8 mouse cellular contexts compared by ENCODE assay signal in the genomic region with DNA sequence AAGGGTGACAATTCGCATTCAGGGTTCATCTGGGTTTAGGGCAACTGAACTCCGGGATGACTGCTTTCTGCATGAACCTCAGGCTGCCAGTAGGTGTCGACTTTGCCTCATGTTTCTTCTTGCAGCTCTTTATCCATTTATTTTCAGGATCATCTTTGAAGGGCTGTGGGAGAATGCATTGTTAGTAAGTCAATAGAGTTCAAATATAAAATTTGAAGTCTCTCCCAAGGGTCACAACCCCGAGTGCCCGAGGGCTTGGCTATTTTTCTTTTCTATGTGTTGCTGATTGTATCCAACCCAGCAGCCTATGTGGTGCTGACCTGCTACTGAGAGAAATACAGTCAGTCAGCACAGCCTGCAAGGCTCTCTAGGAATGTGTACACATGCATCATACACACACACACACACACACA. TPM values are rescaled to one million over a fixed set of nuclear protein-coding genes. Genes with fewer than 3 reads are reported as not detected.
DNase-seq lines count a peak whose midpoint lies in the region; ATAC-seq lines count a peak whose summit lies in the region.

No protein-coding gene starts in this region.

- no peaks in the 10 kb centered on the region for H3K4me1 ChIP-seq in forebrain, embryonic 16.5 days (replicated peaks; ENCODE audit: control insufficient read depth, insufficient read depth, low read length)
- H3K4me1 ChIP-seq in limb, embryonic 11.5 days (ENCODE audit: control insufficient read depth, insufficient read depth, low read length), result peaks cover 3% of the 10 kb centered on the region; the same call in 1 of the 2 replicates

- ATAC-seq in cerebellum, adult (ENCODE audit: insufficient number of reproducible peaks, low FRiP score, low TSS enrichment), result peak; percentile 64
- peak; percentile 88 for ATAC-seq in forebrain, embryonic 16.5 days
- 0 out of 2 replicates have a peak, but pooled peaks have one; percentile 39 for ATAC-seq in limb, embryonic 11.5 days (ENCODE audit: insufficient number of reproducible peaks, low FRiP score, low TSS enrichment, low read depth)

- no peaks in the 10 kb centered on the region for H3K9me3 ChIP-seq in forebrain, embryonic 16.5 days (ENCODE audit: control insufficient read depth, low read length)
- no peaks in the 10 kb centered on the region for H3K9me3 ChIP-seq in limb, embryonic 11.5 days (ENCODE audit: control insufficient read depth, low read length)

- DNase-seq in urinary bladder, postnatal 36 days (ENCODE audit: low spot score in 2 of 2), result peak; percentile 20 to 36
- no peak for DNase-seq in urinary bladder, postnatal 10 days (ENCODE audit: low spot score)
- DNase-seq in kidney, adult 18-20 months, result peak; percentile 48
- DNase-seq in limb, embryonic 11.5 days (ENCODE audit: low spot score), result peak; percentile 59
- peak; percentile 55 for DNase-seq in naive thymus-derived CD4-positive, alpha-beta T cell, adult 2 months (ENCODE audit: low read depth)
- no peak for DNase-seq in spleen, adult 12 weeks (ENCODE audit: low spot score)

- no peak overlapping the region for H3K9ac ChIP-seq in forebrain, embryonic 16.5 days (replicated peaks; ENCODE audit: low read depth, low read length)
- no peak overlapping the region for H3K9ac ChIP-seq in limb, embryonic 11.5 days (ENCODE audit: low read length)

- H3K4me2 ChIP-seq in forebrain, embryonic 16.5 days (ENCODE audit: low read length), result no peak overlapping the region
- H3K4me2 ChIP-seq in limb, embryonic 11.5 days (ENCODE audit: low read depth, severe bottlenecking), result no peak overlapping the region

- H3K36me3 ChIP-seq in forebrain, embryonic 16.5 days (ENCODE audit: control insufficient read depth, insufficient read depth), result no peaks in the 10 kb centered on the region
- H3K36me3 ChIP-seq in limb, embryonic 11.5 days (ENCODE audit: control insufficient read depth, insufficient read depth, low read length), result no peaks in the 10 kb centered on the region

- no peak overlapping the region for H3K4me3 ChIP-seq in forebrain, embryonic 16.5 days (replicated peaks; ENCODE audit: low read length)
- H3K4me3 ChIP-seq in limb, embryonic 11.5 days (ENCODE audit: low read depth, low read length), result no peak overlapping the region

- no peak overlapping the region for H3K27ac ChIP-seq in forebrain, embryonic 16.5 days (ENCODE audit: low read length)
- H3K27ac ChIP-seq in limb, embryonic 11.5 days (replicated peaks; ENCODE audit: low read depth, low read length), result no peak overlapping the region

- WGBS in forebrain, embryonic 16.5 days, result 14% methylated on average over 5 of the region's 5 CpGs
- 28% methylated on average over 5 of the region's 5 CpGs for WGBS in limb, embryonic 11.5 days

- no peaks in the 10 kb centered on the region for H3K27me3 ChIP-seq in forebrain, embryonic 16.5 days (replicated peaks; ENCODE audit: control insufficient read depth, insufficient read depth, low read length)
- no peaks in the 10 kb centered on the region for H3K27me3 ChIP-seq in limb, embryonic 11.5 days (ENCODE audit: control insufficient read depth, insufficient read depth, low read length)

RNA-seq across cellular contexts. Expression of gene Qpct, which starts 59.2 kb away (rescaled TPM):
- 13.4 and 13.5 TPM in 2 replicates for polyA plus RNA-seq in forebrain, embryonic 16.5 days (2015; fragmentation: Nextera tagmentation; extraction: Ambion mirVana)
- polyA plus RNA-seq in limb, embryonic 11.5 days (2014; fragmentation: Nextera tagmentation; extraction: Ambion mirVana), result 1.7 and 2.1 TPM in 2 replicates

Comparison
In these comparisons a context has a peak if more than half of its experiments do, and no peak if none do; other contexts are left out.
1. DNase-seq: peak in urinary bladder, postnatal 36 days (2 of 2), kidney, adult 18-20 months (single experiment), limb, embryonic 11.5 days (single experiment) and naive thymus-derived CD4-positive, alpha-beta T cell, adult 2 months (single experiment); none in urinary bladder, postnatal 10 days (single experiment) and spleen, adult 12 weeks (single experiment).
2. Peak in every context shown above with its lines, with median percentiles within 50 percentile points of each other: ATAC-seq.